Mouse (Mus musculus) intestine, embryonic 16.5 days (tissue): ENCODE measurements around the gene Ptprd. TPM values are rescaled to one million over a fixed set of nuclear protein-coding genes. Genes with fewer than 3 reads are reported as not detected.

Experiments used
- ATAC-seq: fragments of 200-750 bp; cut with Nextera tagmentation; 2 replicates; pipeline ENCODE4 v1.8.0; 2017; ENCODE audit warnings: moderate TSS enrichment, moderate library complexity
- H3K27ac ChIP-seq: fragments of 300-500 bp; sonication (generic); 2 replicates; pipeline ENCODE4 v1.5.1; 2014; ENCODE audit warnings: mild to moderate bottlenecking, low read length
- H3K27me3 ChIP-seq: fragments of 300-500 bp; sonication (generic); replicated peaks from 2 replicates; pipeline ENCODE4 v1.6.1; 2014; ENCODE audit warnings: low read length, control low read depth, mixed read lengths; ENCODE audit not compliant: control insufficient read depth, insufficient read depth
- H3K36me3 ChIP-seq: fragments of 300-500 bp; sonication (generic); 2 replicates; pipeline ENCODE4 v1.6.1; 2014; ENCODE audit warnings: low read length, control low read depth; ENCODE audit not compliant: control insufficient read depth, insufficient read depth
- H3K4me1 ChIP-seq: fragments of 300-500 bp; sonication (generic); 2 replicates; pipeline ENCODE4 v1.6.1; 2014; ENCODE audit warnings: low read length, control low read depth, mixed read lengths; ENCODE audit not compliant: control insufficient read depth, insufficient read depth
- H3K4me2 ChIP-seq: fragments of 300-500 bp; sonication (generic); 2 replicates; pipeline ENCODE4 v1.6.1; 2014; ENCODE audit warnings: low read depth, low read length, control low read depth
- H3K4me3 ChIP-seq: fragments of 300-500 bp; sonication (generic); 2 replicates; pipeline ENCODE4 v1.5.1; 2014; ENCODE audit warnings: mild to moderate bottlenecking, low read length
- H3K9ac ChIP-seq: fragments of 300-500 bp; sonication (generic); 2 replicates; pipeline ENCODE4 v1.6.1; 2014; ENCODE audit warnings: low read depth, low read length
- H3K9me3 ChIP-seq: fragments of 300-500 bp; sonication (generic); 2 replicates; pipeline ENCODE4 v1.6.1; 2016; ENCODE audit warnings: low read length, control low read depth; ENCODE audit not compliant: control insufficient read depth
- WGBS: fragments of 180-500 bp; shearing (Covaris S2); extraction: QIAGEN DNeasy Blood & Tissue Kit; methylation state at CpG from one replicate; pipeline ENCODE4 v1.1.7; 2014; 5-methylcytosine and 5-hydroxymethylcytosine counted together
- polyA plus RNA-seq: library from polyadenylated mRNA; unstranded; fragments of >200 nt; fragmentation: Nextera tagmentation; extraction: Ambion mirVana; gene quantifications from 2 replicates; pipeline ENCODE4 v1.2.1, GENCODE M21; 2015

Ptprd gene
- polyA plus RNA-seq, 1 experiment from 2014 or later, result 5.0 TPM

- 83% methylated on average over 7 of the region's 7 CpGs for WGBS
- Histone ChIP-seq H3K27ac (no peak overlapping the region), H3K4me3 (no peak overlapping the region), H3K9ac (no peak overlapping the region), H3K27me3 (no peaks in the 10 kb centered on the region), H3K9me3 (no peaks in the 10 kb centered on the region), H3K4me2 (no peak overlapping the region), H3K4me1 (no peaks in the 10 kb centered on the region), H3K36me3 (no peaks in the 10 kb centered on the region)
- ATAC-seq, result no peak
These were observed 1365.5 kb downstream of the Ptprd start for GRCm38 (mm10) chr4:76846265-76846664.

- H3K27ac ChIP-seq, result no peak overlapping the region
- H3K4me2 ChIP-seq, result no peak overlapping the region
- no peaks in the 10 kb centered on the region for H3K27me3 ChIP-seq
- no peak overlapping the region for H3K4me3 ChIP-seq
- ATAC-seq, result no peak
- WGBS, result 82% methylated on average over 1 of the region's 1 CpGs
- H3K4me1 ChIP-seq, result no peaks in the 10 kb centered on the region
- no peak overlapping the region for H3K9ac ChIP-seq
- no peaks in the 10 kb centered on the region for H3K9me3 ChIP-seq
- H3K36me3 ChIP-seq, result no peaks in the 10 kb centered on the region
These were observed 1372.7 kb downstream of the Ptprd start for GRCm38 (mm10) chr4:76839016-76839415.

- no peak overlapping the region for H3K27ac ChIP-seq
- H3K27me3 ChIP-seq, result no peaks in the 10 kb centered on the region
- H3K9ac ChIP-seq, result no peak overlapping the region
- no peak overlapping the region for H3K4me3 ChIP-seq
- 79% methylated on average over 2 of the region's 2 CpGs for WGBS
- no peak overlapping the region for H3K4me2 ChIP-seq
- H3K4me1 ChIP-seq, result no peaks in the 10 kb centered on the region
- no peaks in the 10 kb centered on the region for H3K9me3 ChIP-seq
- no peaks in the 10 kb centered on the region for H3K36me3 ChIP-seq
- ATAC-seq, result no peak
These were observed 1399.6 kb downstream of the Ptprd start for GRCm38 (mm10) chr4:76812138-76812537.

- Histone ChIP-seq H3K4me2 (no peak overlapping the region), H3K27ac (no peak overlapping the region), H3K36me3 (no peaks in the 10 kb centered on the region), H3K9ac (no peak overlapping the region), H3K9me3 (no peaks in the 10 kb centered on the region), H3K27me3 (no peaks in the 10 kb centered on the region), H3K4me3 (no peak overlapping the region), H3K4me1 (no peaks in the 10 kb centered on the region; the same call in 1 of the 2 replicates)
- no peak for ATAC-seq
- 73% methylated on average over 4 of the region's 4 CpGs for WGBS
These were observed 1409.1 kb downstream of the Ptprd start for GRCm38 (mm10) chr4:76802708-76803107.

GRCm38 (mm10) chr4:76798010-76799007 lies 1413.5 kb downstream of the Ptprd start:
- Histone ChIP-seq H3K27me3 (no peaks in the 10 kb centered on the region), H3K4me1 (no peaks in the 10 kb centered on the region; the same call in 1 of the 2 replicates), H3K9ac (no peak overlapping the region), H3K9me3 (no peaks in the 10 kb centered on the region), H3K4me3 (no peak overlapping the region), H3K27ac (no peak overlapping the region), H3K4me2 (no peak overlapping the region), H3K36me3 (no peaks in the 10 kb centered on the region)
- WGBS, result 64% methylated on average over 9 of the region's 9 CpGs
- ATAC-seq, result peak; percentile 38

- no peaks in the 10 kb centered on the region for H3K9me3 ChIP-seq
- no peak overlapping the region for H3K27ac ChIP-seq
- H3K4me1 ChIP-seq, result no peaks in the 10 kb centered on the region
- no peak overlapping the region for H3K9ac ChIP-seq
- ATAC-seq, result no peak
- no peaks in the 10 kb centered on the region for H3K27me3 ChIP-seq
- H3K4me2 ChIP-seq, result no peak overlapping the region
- 59% methylated on average over 2 of the region's 2 CpGs for WGBS
- H3K36me3 ChIP-seq, result no peaks in the 10 kb centered on the region
- H3K4me3 ChIP-seq, result no peak overlapping the region
These were observed 1426.4 kb downstream of the Ptprd start for GRCm38 (mm10) chr4:76785389-76785788.

- ATAC-seq, result no peak
- H3K4me3 ChIP-seq, result no peak overlapping the region
- no peaks in the 10 kb centered on the region for H3K27me3 ChIP-seq
- no peak overlapping the region for H3K9ac ChIP-seq
- no peak overlapping the region for H3K27ac ChIP-seq
- no peaks in the 10 kb centered on the region for H3K36me3 ChIP-seq
- no peaks in the 10 kb centered on the region for H3K4me1 ChIP-seq
- WGBS, result 56% methylated on average over 4 of the region's 4 CpGs
- H3K9me3 ChIP-seq, result no peaks in the 10 kb centered on the region
- H3K4me2 ChIP-seq, result no peak overlapping the region
These were observed 1432.1 kb downstream of the Ptprd start for GRCm38 (mm10) chr4:76779558-76780124.

- H3K9me3 ChIP-seq, result no peaks in the 10 kb centered on the region
- no peak overlapping the region for H3K27ac ChIP-seq
- no peaks in the 10 kb centered on the region for H3K4me1 ChIP-seq
- H3K4me2 ChIP-seq, result no peak overlapping the region
- no peak for ATAC-seq
- no peaks in the 10 kb centered on the region for H3K27me3 ChIP-seq
- H3K4me3 ChIP-seq, result no peak overlapping the region
- H3K36me3 ChIP-seq, result no peaks in the 10 kb centered on the region
- 92% methylated on average over 3 of the region's 3 CpGs for WGBS
- no peak overlapping the region for H3K9ac ChIP-seq
These were observed 1444.8 kb downstream of the Ptprd start for GRCm38 (mm10) chr4:76766918-76767317.

GRCm38 (mm10) chr4:76766429-76766828 lies 1445.3 kb downstream of the Ptprd start:
- Histone ChIP-seq H3K9ac (no peak overlapping the region), H3K9me3 (no peaks in the 10 kb centered on the region), H3K27ac (no peak overlapping the region), H3K27me3 (no peaks in the 10 kb centered on the region), H3K4me1 (no peaks in the 10 kb centered on the region), H3K4me3 (no peak overlapping the region), H3K4me2 (no peak overlapping the region), H3K36me3 (no peaks in the 10 kb centered on the region)
- ATAC-seq, result no peak
- WGBS, result 75% methylated on average over 2 of the region's 2 CpGs
